Mouse (Mus musculus): ENCODE data around the gene Mical3. TPM values are rescaled to one million over a fixed set of nuclear protein-coding genes. Genes with fewer than 3 reads are reported as not detected.

Gene Mical3
- total RNA-seq, 2 experiments from 2014 or later = 46.0 to 59.0 TPM

DNA sequence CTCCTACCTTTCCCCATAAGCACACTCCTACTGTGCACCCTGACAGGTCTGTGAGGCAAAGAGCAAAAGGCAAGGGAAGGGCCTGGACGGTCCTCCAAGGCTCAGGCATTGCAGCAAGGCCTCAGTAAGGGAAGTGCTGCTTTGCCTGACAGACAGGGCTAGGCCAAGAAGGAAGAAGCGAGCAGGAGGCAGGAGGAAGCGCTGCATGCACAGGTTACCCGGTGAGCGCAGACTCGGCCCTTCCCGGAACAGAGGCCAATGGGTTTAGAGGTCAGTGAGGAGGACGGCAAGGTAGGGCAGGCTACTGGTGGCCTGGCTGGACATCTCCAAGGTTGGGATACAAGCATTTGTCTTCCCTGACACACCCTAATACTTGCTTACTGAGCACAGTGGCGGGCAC lies 44.6 kb downstream of the Mical3 start:
- DNase-seq (ENCODE audit: low spot score) = no peak

GRCm38 (mm10) chr6:121084050-121084480 lies 46.7 kb downstream of the Mical3 start:
- no peak for DNase-seq (ENCODE audit: low spot score)

DNA sequence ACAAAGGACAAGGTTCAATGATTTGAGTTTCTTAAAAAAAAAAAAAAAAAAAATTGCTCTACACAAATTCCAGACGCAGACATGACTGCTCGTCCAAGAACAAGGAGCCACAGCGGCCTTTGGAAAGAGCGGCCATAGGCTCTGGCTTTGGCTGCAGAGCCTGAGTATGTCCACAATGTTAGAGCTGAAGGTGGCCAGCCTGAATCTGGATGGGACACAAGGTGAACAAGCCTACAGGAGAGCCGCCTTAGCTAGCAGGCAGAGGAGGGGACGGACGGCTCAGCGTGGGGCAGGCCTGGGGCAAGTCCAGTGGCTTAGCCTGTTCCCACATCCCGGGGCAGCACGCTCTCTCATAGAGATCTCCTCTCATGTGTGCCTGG lies 48.7 kb downstream of the Mical3 start:
- no peak for DNase-seq (ENCODE audit: low spot score)

GRCm38 (mm10) chr6:121081288-121082093 lies 49.3 kb downstream of the Mical3 start:
- no peak for DNase-seq (ENCODE audit: low spot score)

GRCm38 (mm10) chr6:121078175-121078574 lies 52.6 kb downstream of the Mical3 start:
- no peak for DNase-seq (ENCODE audit: low spot score)

GRCm38 (mm10) chr6:121076929-121077566 lies 53.8 kb downstream of the Mical3 start:
- no peak for DNase-seq (ENCODE audit: low spot score)

DNA sequence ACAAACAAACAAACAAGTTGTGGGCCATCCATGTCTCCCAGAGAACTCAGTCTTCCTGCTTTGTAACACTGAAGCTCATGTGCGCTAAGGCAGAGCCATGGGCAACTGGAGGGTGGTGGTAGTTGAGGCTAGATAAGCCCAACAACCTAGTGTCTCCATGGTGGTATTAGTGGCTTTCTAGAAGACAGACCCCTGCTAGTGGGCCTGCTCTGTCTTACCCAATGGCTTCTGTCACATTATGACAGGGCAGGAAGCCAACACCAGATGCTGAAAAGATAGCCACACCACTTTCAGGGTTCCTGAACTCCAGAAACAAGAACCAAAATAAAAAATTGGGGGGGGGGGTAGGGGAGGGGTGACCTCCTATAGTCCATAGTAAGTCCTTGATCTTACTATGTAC lies 55.0 kb downstream of the Mical3 start:
- DNase-seq (ENCODE audit: low spot score) = no peak

GRCm38 (mm10) chr6:121073312-121073711 lies 57.5 kb downstream of the Mical3 start:
- DNase-seq (ENCODE audit: low spot score) = no peak

DNA sequence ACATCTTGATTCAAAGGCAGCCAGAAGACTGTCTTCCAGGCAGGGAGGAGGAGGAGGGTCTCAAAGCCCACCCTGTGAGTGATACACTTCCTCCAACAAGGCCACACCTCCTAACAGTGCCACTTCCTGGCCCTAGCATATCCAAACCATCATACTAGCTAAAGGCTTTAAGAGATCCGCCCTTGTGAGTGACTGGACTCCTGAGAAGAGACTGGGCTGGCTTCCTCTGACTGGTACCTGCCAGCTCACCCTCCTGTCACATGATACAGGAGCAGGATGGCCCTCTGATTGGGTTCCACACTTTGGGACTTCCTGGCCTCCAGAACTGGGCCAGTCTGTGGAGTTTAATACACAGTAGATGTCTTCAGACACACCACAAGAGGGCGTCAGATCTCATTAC lies 58.2 kb downstream of the Mical3 start:
- no peak for DNase-seq (ENCODE audit: low spot score)

DNA sequence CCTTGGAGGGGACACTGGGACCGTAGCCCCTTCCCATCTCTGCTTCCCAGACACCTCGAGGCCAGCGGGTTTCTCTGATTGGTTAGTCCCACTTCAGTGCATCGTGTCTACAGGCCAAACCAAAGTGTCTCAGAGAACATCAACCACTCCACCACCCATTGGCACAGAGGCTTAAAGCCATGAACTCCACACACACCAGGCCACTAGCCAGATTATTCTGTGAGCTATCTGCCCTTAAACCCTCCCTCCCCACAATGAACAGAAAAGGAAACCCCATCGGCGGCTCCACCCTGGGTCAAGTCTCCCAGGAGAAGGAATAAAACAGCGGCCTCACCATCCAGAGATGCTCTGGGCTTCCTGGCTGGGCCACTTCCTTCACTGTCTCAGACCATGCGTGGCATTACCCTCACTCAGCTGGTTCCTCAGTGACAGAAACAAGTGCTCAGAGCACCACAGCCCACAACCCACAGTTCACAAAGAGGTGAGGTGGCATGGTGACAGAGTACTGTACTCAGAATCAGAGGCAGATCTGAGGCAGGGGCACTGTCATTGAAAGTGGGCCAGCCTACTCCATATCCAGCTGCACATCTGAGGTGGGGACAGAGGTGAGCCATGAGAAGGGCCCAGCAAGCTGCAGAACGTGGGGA lies 60.1 kb downstream of the Mical3 start:
- DNase-seq (ENCODE audit: low spot score) = no peak

DNA sequence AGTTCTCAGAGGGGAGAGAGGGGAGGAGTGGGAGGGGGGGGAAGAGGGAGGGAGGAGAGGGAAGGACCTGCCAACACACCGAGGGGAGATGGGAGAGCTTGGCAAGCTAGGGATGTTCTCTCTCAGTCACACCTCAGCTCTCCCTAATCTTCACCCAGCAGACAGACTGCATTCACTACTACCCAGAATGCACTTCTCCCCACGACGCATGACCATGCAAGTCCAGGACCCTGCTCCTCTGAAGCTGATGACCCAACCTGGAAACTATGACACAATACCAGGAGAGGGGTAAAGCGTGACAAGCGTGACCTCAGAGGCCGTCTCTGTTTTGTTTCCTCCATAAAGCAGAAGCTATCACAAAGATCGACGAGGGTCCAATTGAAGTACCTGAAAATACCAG lies 61.6 kb downstream of the Mical3 start:
- no peak for DNase-seq (ENCODE audit: low spot score)

- no peak for DNase-seq (ENCODE audit: low spot score)
These were observed 62.7 kb downstream of the Mical3 start for GRCm38 (mm10) chr6:121068087-121068464.

- no peak for DNase-seq (ENCODE audit: low spot score)
These were observed 63.2 kb downstream of the Mical3 start for GRCm38 (mm10) chr6:121067426-121068086.

DNA sequence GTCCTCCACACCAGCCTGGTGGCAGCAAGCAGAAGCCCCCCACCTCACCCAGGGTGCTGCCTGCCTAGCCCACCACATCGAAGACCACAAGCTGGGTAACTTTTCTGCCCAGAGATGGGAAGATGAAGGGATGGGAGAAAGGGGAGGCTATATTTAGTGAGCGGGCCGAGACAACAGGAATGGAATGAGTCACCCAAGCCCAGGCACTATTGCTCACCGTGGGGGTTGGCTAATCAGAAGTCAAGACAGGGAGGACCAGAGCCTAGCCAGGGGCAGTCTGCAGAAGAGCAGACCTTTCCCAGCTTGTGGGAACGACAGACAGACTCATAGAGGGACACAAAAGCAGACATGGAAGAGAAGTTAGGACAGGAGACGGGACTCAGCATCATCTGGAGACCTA lies 64.0 kb downstream of the Mical3 start:
- peak; percentile 30 for DNase-seq (ENCODE audit: low spot score)

DNA sequence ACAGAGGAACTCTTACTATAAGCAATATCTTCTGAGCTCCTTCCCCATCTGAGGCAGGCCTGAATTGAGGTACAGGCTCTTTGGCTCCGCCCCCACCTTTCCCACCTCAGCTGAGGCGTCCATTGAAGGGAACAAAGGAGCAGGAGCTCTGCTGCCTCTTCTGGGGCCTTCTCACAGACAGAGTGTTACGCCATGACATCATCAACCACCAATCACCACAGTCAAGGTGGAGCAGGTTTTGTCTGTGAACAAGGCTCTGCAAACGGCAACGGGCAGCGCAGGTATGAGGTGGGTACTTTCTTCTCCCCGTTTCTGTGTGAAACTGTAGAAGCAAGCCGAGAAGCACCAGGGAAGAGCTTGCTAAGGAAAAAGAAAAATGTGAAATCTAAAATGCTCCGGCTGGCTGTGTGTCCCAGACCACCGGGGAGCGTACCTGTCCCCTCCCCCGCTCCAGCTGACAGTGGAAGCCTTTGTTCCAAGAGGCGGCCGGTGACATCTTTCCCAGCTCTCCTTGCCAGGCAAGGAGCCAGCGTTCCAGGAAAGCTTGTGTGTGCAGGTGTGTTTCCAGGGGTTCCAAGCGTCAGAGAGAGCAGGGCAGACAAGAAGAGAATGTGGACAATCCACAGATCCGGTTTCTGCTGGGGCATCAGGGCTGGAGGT lies 66.3 kb downstream of the Mical3 start:
- DNase-seq (ENCODE audit: low spot score) = no peak

- DNase-seq (ENCODE audit: low spot score) = no peak
These were observed 67.0 kb downstream of the Mical3 start for GRCm38 (mm10) chr6:121063771-121064170.

DNA sequence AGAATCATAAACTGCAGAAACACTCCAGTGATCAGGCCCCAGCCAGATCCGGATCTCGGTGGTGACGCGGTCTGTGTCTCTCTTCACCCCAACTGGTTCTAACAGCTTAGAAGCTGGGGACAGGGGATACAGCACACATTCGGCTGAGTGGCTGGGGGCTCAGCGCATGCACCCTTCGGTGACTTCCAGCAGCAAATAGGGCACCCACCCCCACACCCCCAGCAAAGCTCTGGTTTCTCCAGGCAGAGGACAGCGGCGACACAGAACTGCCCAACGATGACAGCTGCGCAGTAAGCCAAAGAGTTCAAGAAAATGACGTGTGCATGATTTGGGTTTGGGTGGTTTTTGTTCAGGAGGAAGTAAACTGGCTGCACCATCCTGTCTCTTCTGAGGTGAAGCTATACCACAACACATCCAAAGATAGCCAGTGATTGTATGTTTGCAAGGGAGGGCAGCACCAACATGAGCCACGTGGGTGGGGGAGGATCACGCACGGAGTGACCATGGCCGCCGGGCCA lies 67.8 kb downstream of the Mical3 start:
- DNase-seq (ENCODE audit: low spot score) = no peak

- DNase-seq (ENCODE audit: low spot score) = no peak
These were observed 72.8 kb downstream of the Mical3 start for GRCm38 (mm10) chr6:121058039-121058438.

DNA sequence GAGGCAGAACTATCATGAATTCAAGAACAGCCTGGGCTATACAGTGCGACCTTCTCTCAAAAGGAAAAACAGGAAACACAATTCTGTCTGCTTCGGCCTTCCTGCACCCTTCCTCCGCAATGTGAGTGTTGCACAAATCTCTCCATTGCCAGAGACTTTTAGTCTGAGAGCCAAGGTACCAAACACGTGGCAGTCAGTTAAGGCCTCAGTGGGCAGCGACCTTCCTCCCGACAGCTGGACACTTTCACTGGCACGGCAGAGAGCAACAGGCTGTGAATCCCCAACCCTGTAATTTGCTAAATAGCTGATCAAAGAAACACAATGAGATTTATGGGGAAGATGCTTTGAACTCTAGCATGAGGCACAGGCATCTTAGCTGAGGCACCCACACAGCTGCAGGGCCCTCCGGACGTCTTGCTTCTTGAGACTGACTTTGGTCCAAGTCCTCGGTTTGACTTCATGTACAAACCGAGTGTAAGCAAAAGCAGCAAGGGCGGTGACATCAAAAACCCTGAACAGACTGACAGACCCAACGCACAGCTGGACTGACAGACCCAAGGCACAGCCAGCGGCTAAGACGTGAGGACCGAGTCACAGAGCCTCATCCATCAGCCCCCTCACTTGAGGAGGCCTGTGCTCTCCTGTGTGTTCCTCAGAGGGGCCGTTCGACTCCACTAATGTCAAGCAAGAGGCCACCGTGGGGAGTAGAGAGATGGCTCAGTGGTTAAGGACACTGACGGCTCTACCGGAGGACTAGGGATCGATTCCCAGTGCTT lies 73.4 kb downstream of the Mical3 start:
- DNase-seq (ENCODE audit: low spot score) = peak; percentile 39

DNA sequence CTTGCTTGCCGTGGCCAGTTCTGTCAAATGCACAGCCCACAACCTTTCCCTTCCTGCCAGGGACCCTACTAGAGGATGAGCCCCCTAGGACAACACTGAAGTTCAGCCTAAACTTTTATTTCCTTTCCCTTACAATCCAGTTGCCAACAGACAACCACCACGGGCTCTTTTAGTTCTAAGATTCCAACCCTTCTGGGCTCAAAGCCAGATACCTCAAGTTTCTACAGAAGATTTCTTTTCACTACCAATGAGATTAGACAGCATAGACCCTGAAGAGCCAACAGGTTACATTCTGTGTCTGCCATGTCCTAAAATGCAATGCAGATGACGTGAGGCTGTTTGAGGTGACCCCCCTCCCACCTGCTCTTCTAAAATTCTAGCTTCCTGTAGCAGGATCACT lies 75.3 kb downstream of the Mical3 start:
- peak; percentile 28 for DNase-seq (ENCODE audit: low spot score)

DNA sequence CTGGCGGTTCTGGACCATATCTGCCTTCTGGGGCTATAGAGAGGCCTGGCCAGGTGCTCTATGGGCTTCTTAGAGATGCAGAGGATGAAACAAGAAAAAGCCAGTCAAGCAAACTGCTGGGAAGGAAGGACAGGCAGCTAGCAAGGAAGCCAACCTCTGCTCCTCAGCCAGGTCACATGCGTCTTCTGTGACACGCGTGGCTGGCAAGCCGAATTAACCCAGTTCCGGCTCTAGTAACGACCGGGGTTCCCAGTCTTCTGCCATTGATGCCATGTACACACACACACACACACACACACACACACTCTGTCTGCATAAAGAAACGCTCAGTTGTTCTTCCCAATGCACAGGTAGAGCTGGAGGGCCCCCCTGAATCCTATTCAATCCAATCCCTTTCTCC lies 75.9 kb downstream of the Mical3 start:
- peak; percentile 32 for DNase-seq (ENCODE audit: low spot score)

Measured in gastrocnemius, adult 18-20 months (tissue).